Mouse (Mus musculus) lung, postnatal 4 days (tissue): Measurements from ENCODE around the gene Fam50a.
"Not testable (repeated sequence)": the region's sequence is repeated elsewhere in the genome, so short reads cannot be mapped to it uniquely, and the experiment has no call there.

ENCODE experiments used
- DNase-seq, 2 experiments: peaks; one replicate each; pipeline ENCODE4 v3.0.0; 2021

The Fam50a gene

DNA sequence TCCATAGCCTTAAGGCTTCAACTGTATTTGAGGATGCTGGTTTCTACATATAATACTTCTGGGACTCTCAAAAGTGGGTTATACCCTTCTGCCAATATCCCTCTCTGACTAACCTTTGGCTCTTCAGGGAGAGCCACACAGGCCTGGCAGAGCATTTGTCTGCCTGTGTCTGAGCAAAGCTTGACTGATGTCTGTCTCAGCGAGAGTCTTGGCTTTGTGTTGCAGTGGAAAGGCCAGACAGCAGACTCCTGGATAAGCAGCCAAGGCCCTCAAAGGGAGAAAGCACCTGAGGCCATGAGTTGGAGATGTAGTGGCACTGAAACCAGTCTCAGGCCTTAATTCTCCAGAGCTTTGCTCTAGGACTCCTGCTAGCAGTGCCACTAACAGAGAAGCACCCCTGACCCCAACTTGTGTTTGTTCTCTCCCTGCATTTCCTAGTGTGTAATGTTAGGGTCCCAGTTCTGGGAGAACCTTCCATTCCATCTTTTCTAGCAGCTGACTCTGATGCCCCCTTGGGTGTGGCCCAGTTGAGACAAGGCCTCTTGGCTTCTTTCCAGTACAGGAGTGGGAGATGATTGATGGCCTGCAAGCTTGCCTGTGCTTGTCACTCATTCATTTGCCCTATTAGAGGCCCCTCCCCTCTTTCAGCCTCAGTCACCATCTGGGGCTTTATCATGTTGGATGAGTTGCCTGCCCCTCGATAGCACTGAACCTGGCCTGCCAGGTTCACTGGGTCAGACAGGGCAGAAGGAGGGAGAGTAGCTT, 17.5 kb downstream of the Fam50a start:
- DNase-seq: no peak

DNA sequence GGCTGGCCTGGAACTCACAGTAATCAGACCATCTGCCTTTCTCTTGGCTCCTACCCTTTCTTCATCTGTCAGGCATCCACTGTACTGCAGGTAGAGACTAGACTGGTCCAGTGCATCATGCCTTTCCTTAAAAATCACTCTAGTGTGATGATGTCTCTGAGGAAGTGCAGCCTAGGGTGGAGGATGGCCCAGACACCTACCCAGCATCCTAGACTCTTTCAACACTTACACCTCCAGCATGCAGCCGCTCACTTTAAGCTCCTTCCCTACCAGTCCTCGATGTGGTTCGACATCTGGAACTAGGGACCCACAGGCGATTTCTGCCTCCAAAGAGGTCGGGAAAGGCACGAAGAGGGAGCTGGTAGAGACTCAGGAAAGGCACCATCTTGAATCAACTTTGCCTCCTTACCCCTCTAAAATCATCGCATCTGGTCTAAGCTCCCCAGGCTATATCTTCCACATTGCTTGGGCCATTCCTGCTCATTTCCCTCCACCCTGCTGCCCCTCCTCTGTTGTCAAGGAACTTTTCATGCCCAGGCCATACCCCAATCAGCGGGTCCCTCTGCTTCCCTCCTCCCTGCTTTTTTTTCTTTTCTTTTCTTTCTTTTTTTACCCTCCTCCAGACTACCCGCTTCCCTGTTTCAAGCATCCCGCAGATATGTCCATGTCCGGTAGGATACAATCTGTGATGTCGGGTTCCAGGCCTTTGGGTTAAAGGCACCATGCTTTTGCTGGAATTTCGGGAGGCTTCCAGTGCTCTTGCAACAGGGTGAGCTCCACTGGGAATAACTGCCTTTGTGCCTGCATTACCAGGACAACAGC, 40.0 kb downstream of the Fam50a start:
- no peak for DNase-seq

DNA sequence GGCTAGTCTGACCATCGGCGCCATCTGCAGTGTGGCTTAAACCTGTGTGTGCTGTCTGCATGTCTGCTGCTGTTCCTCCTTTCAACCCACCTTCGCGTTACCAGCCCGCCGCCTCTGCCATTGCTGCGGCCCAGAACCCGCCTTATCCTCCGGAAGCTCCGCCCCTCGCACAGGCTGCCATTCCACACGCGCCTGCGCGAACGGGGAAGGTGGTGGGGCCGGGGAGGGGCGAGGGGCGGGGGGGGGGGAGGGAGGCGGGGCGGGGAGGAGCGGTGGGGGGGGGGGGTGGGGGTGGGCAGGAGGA, 40.6 kb downstream of the Fam50a start, which contains the start of gene Lage3:
Gene Lage3 (minus strand): TSS at position 152 of the 304 bp plus-strand sequence.
- DNase-seq: peak; percentile 86 to 89

DNA sequence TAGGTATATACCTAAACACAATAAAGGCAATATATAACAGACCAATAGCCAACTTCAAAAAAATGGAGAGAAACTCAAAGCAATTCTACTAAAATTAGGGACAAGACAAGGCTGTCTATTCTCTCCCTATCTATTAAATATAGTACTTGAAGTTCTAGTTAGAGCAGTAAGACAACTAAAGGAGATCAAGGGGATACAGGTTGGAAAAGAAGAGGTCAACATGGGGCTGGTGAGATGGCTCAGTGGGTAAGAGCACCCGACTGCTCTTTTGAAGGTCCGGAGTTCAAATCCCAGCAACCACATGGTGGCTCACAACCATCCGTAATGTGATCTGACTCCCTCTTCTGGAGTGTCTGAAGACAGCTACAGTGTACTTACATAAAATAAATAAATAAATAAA, 44.2 kb downstream of the Fam50a start:
- DNase-seq: not testable (repeated sequence)

DNA sequence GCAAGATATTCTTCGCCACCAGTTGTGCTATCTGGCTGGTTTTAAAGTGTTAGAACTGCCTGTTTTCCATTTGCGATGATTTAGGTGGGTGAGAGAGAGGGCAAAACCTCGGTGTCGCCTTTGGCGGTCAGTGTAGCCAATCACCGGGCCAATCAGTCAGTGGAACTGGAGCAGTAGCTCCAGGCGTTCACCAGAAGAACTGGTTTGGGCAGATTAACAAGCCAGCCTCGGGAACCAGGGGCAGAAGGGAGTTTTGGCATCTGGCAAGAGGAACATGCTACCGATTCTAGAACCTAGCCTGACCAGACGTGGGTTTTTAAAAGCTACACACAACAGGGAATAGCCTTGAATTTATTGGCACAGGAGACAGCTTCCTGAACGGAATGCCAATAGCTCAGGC, 46.3 kb downstream of the Fam50a start:
- no peak for DNase-seq

DNA sequence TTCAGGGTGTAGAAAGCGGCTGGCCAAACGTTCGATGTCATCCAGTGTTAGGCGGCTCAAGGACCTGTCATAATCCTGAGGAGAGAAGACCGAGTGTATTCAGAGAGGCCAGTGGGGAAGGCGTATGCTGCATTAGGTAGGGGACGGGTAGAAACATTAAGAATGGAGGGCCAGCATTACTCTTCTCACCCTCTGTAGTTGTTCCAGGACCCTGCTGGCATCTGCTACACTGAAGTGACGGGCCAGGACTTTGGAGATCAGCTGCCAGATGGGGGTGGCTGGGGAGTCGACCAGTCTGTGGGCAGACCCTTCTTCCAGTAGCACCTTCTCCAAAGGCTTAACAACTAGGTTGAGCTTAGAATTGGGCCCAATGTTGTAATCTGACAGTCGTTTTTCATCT, 54.7 kb downstream of the Fam50a start:
- no peak for DNase-seq

DNA sequence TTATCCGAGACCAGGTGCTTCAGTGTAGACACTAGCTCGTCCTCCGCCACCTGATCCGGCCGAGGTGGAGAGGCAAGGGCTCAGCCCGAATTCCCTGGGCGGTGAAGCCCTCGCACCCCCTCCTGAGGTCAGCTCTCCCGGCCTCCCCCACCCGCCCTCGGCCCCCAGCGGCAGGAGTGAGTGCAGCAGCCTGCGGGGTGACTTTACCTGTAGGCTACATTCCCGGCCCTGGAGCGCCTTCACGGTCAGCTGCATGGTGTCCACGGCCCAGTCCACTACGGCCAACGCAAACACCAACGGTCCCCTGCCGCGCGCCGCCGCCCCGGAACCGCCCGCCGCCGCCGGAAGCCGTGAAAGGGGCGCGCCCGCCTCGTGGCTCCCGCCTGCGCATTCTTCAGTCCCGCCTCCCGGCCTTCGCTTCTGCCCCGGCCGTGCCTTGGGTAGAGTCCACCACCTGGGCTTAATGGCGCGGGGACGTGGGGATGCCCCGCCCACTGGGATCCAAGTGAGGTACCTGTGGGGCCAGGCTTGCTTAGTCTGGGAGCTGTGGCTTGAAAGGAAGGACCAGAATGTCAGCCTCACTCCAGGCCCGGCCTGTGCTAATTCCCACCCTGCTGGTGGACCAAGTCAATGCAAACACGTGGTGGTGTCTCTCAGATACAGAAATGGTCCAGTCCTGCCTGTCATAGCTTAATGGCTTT, 55.5 kb downstream of the Fam50a start:
- DNase-seq: peak; percentile 81 to 86
